Mouse (Mus musculus) megakaryocyte, adult 5-6 weeks (primary cell): ENCODE data around the gene Anxa9. TPM values are rescaled to one million over a fixed set of nuclear protein-coding genes. Genes with fewer than 3 reads are reported as not detected.

Experiments
- ATAC-seq: 2 replicates; pipeline ENCODE4 v1.8.0; 2016; ENCODE audit warnings: mild to moderate bottlenecking, inconsistent platforms; ENCODE audit not compliant: poor library complexity, severe bottlenecking
- total RNA-seq, 2 experiments: library from RNA; stranded (forward) in 1 of 2; stranded (reverse) in 1 of 2; fragments of 153-499, 151-499 nt in 1 of 2; fragments of 221-1000, 200-1000 nt in 1 of 2; gene quantifications; 2 replicates each; pipeline versions ENCODE4 v1.2.3 to v1.2.4; 2015 to 2017

The Anxa9 gene
- total RNA-seq, 2 experiments from 2014 or later, result 1.9 to 3.8 TPM

GRCm38 (mm10) chr3:95256931-95257330, 50.0 kb downstream of the Anxa9 start:
- ATAC-seq, result no peak

DNA sequence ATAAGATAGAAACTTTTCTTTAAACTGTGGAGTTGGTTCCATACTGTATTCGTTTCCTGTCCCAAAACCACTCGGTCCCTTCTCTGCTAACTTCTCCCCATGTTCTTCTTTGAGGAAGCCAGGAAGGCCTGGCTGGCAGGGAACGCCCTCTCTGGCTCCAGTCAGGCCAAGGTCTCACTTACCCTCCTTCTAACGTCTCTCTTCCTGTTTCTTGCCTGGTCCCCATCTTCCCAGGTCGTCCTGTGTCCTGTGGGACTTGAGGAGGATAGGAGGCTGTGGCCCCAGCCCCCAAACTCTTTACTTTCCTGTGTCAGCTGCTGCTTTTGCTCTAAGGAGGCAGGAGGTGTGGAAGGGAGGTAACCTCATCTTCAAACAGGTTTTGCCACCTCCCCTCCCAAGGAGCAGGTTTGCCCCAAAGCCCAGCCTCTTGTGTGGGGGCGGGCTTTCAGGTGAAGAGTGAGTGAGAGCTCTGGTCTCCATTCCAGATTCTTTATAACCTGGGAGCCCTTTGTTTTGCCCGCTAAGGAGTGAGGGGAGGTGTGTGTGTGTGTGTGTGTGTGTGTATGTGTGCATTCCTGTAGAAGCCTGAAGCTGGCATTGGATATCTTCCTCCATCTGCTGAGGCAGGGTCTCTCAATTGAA, 56.1 kb downstream of the Anxa9 start, which contains the start of gene Bnipl:
TSS of gene Bnipl (minus strand) at position 411 of the 642 bp plus-strand sequence.
- no peak for ATAC-seq

DNA sequence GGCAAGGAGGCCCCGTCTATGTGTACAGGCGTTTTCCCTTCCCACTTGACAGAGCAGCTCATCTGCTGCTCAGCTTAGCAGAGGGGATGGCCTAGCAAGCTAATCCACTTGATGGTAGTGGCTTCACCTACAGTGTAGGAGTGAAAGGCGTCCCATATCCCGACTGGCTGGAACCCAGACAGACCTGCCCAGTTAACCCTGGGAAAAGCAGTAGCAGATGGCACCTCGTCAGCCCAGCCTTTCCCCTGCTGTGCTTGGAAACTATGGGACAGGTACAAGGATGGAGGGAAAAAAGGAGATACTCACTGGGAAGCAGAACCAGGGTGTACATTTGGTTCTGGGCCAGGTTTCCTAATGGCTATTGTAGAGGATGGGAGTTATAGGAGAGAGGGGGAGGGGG, 56.6 kb downstream of the Anxa9 start:
- ATAC-seq, result no peak

DNA sequence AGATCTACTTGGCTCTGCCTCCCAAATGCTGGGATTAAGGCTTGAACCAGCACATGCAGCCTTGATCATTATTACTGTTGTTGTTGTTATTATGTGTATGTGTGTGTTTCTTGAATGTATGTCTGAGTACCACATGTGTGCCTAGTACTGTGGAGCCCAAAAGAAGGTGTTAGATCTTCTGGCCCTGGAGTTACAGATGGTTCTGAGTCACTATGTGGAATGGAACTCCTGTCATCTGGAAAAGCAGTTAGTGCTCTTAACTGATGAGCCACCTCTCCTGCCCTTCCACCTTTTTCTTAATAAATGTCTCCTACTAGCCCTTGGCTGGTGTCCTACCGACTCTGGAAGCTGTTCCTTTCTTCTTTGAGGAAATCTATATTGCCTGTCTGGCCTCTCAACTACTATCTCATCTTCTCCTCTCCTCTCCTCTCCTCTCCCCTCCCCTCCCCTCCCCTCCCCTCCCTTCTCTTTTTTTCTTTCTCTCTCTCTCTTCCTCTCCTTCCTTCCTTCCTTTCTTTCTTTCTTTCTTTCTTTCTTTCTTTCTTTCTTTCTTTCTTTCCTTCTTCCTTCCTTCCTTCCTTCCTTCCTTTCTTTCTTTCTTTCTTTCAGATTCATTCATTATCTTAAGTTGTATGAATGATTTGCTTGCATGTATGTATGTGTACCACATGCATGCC, 59.2 kb downstream of the Anxa9 start:
- no peak for ATAC-seq

DNA sequence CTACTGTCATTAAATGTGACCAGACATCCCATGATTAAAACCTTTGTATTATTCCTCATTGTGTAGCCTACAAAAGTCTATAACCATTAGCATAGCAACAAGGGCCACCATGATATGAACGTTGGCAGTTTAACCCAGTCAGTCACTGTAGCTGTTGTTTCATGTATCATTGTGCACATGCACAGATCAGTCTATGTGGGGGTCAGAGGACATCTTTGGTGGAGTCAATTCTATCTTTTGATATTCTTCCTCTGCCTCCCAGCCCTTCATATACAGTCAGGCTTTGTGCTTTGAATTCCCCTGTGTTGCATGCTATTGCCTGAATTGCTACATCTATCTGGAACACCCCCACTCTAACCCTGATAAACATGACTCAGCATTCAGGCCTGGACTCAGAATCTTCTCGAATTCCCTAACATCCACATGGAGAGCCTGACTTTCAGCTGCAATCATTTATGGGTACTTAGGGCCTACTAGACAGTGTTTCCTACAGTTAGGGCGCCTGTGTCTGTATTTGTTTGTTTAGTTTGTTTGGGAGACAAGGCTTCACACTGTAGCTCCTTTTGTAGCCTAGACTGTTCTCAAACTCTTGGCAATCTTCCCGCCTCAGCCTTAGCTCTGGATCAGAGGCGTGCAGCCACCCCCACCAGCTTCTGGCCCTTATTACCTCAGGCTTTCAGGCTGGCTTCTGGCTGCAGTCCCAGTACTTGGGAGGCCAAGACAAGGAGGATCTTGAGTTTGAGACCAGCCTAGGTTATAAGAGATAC, 60.3 kb downstream of the Anxa9 start:
- ATAC-seq, result 0 out of 2 replicates have a peak, but pooled peaks have one; percentile 24

Other genes starting within 250 kb of the Anxa9 start
- 9.7 and 15.8 TPM in 2 replicates for gene Pip5k1a, start 200.2 kb downstream of the Anxa9 start, total RNA-seq (2015)
- gene Pip5k1a, start 200.2 kb downstream of the Anxa9 start, total RNA-seq (2017), result 12.4 and 14.5 TPM in 2 replicates
- 33.6 and 37.3 TPM in 2 replicates for gene Vps72, start 196.2 kb downstream of the Anxa9 start, total RNA-seq (2015)
- gene Vps72, start 196.2 kb downstream of the Anxa9 start, total RNA-seq (2017), result 74.0 and 77.3 TPM in 2 replicates
- gene Tmod4, start 182.7 kb downstream of the Anxa9 start, total RNA-seq (2015), result 1.1 and 4.4 TPM in 2 replicates
- not detected in 2 replicates for gene Tmod4, start 182.7 kb downstream of the Anxa9 start, total RNA-seq (2017)
- gene Scnm1, start 173.2 kb downstream of the Anxa9 start, total RNA-seq (2015), result 51.3 and 61.3 TPM in 2 replicates
- 68.0 and 72.8 TPM in 2 replicates for gene Scnm1, start 173.2 kb downstream of the Anxa9 start, total RNA-seq (2017)
- gene Lysmd1, start 173.1 kb downstream of the Anxa9 start, total RNA-seq (2015), result 3.3 and 3.8 TPM in 2 replicates
- 4.4 and 5.0 TPM in 2 replicates for gene Lysmd1, start 173.1 kb downstream of the Anxa9 start, total RNA-seq (2017)
- 77.5 and 85.2 TPM in 2 replicates for gene Tnfaip8l2, start 164.8 kb downstream of the Anxa9 start, total RNA-seq (2015)
- 103 and 115 TPM in 2 replicates for gene Tnfaip8l2, start 164.8 kb downstream of the Anxa9 start, total RNA-seq (2017)
- gene Sema6c, start 146.7 kb downstream of the Anxa9 start, total RNA-seq (2015), result 0.04 TPM in 1 of 2 replicates, not detected in the other
- gene Sema6c, start 146.7 kb downstream of the Anxa9 start, total RNA-seq (2017), result not detected in 2 replicates
- gene Gabpb2, start 89.3 kb downstream of the Anxa9 start, total RNA-seq (2015), result 37.6 and 39.3 TPM in 2 replicates
- 64.2 and 73.3 TPM in 2 replicates for gene Gabpb2, start 89.3 kb downstream of the Anxa9 start, total RNA-seq (2017)
- 131 and 142 TPM in 2 replicates for gene Cdc42se1, start 78.4 kb downstream of the Anxa9 start, total RNA-seq (2015)
- 151 TPM in 2 replicates for gene Cdc42se1, start 78.4 kb downstream of the Anxa9 start, total RNA-seq (2017)
- 3.3 and 6.1 TPM in 2 replicates for gene Mllt11, start 75.0 kb downstream of the Anxa9 start, total RNA-seq (2015)
- gene Mllt11, start 75.0 kb downstream of the Anxa9 start, total RNA-seq (2017), result 2.8 and 7.3 TPM in 2 replicates
- gene Gm128, start 65.6 kb downstream of the Anxa9 start, total RNA-seq (2015), result 0.16 and 0.21 TPM in 2 replicates
- gene Gm128, start 65.6 kb downstream of the Anxa9 start, total RNA-seq (2017), result not detected in 2 replicates
- gene Bnipl, start 56.0 kb downstream of the Anxa9 start, total RNA-seq (2015), result not detected in 2 replicates
- not detected in 2 replicates for gene Bnipl, start 56.0 kb downstream of the Anxa9 start, total RNA-seq (2017)
- 49.5 and 55.2 TPM in 2 replicates for gene Mindy1, start 25.8 kb downstream of the Anxa9 start, total RNA-seq (2015)
- gene Mindy1, start 25.8 kb downstream of the Anxa9 start, total RNA-seq (2017), result 44.0 and 54.1 TPM in 2 replicates
- 12.4 and 14.5 TPM in 2 replicates for gene Prune1, start 25.1 kb downstream of the Anxa9 start, total RNA-seq (2015)
- 7.8 and 10.2 TPM in 2 replicates for gene Prune1, start 25.1 kb downstream of the Anxa9 start, total RNA-seq (2017)
- 184 and 191 TPM in 2 replicates for gene Cers2, start 7.6 kb upstream of the Anxa9 start, total RNA-seq (2015)
- gene Cers2, start 7.6 kb upstream of the Anxa9 start, total RNA-seq (2017), result 86.0 and 107 TPM in 2 replicates
- gene Setdb1, start 50.0 kb upstream of the Anxa9 start, total RNA-seq (2015), result 20.5 and 21.2 TPM in 2 replicates
- 22.4 and 23.8 TPM in 2 replicates for gene Setdb1, start 50.0 kb upstream of the Anxa9 start, total RNA-seq (2017)
- not detected in 2 replicates for gene 4930558C23Rik, start 95.7 kb upstream of the Anxa9 start, total RNA-seq (2015)
- gene 4930558C23Rik, start 95.7 kb upstream of the Anxa9 start, total RNA-seq (2017), result not detected in 2 replicates
- 26.8 and 30.6 TPM in 2 replicates for gene Arnt, start 127.2 kb upstream of the Anxa9 start, total RNA-seq (2015)
- 27.8 and 36.1 TPM in 2 replicates for gene Arnt, start 127.2 kb upstream of the Anxa9 start, total RNA-seq (2017)
- 0.11 TPM in 1 of 2 replicates, not detected in the other for gene Ctsk, start 192.1 kb upstream of the Anxa9 start, total RNA-seq (2015)
- gene Ctsk, start 192.1 kb upstream of the Anxa9 start, total RNA-seq (2017), result 0.33 and 0.62 TPM in 2 replicates
- 1,196 and 1,415 TPM in 2 replicates for gene Ctss, start 219.6 kb upstream of the Anxa9 start, total RNA-seq (2015)
- 1,721 and 1,924 TPM in 2 replicates for gene Ctss, start 219.6 kb upstream of the Anxa9 start, total RNA-seq (2017)